Mouse (Mus musculus) thymus, adult 2 months (tissue): Measurements from ENCODE around the gene Il1rn. TPM values are rescaled to one million over a fixed set of nuclear protein-coding genes. Genes with fewer than 3 reads are reported as not detected.
A peak's percentile ranks its signal among the peaks of the same experiment; 100 is the strongest.

Source experiments
- DNase-seq: peaks from one replicate; pipeline ENCODE4 v3.0.0; 2021
- H3K27ac ChIP-seq: fragments of 200-500 bp; 2 replicates; pipeline ENCODE4 v1.5.1; 2012; ENCODE audit warnings: low read length, control low read depth; ENCODE audit not compliant: control insufficient read depth, insufficient read depth
- H3K27me3 ChIP-seq: fragments of 200-500 bp; 2 replicates; pipeline ENCODE4 v1.6.1; 2012; ENCODE audit warnings: mild to moderate bottlenecking, low read length, moderate library complexity, mixed read lengths; ENCODE audit not compliant: control insufficient read depth, insufficient read depth
- H3K36me3 ChIP-seq: fragments of 200-500 bp; 2 replicates; pipeline ENCODE4 v1.6.1; 2012; ENCODE audit warnings: mild to moderate bottlenecking, low read length, moderate library complexity; ENCODE audit not compliant: control insufficient read depth, insufficient read depth
- H3K4me1 ChIP-seq: fragments of 200-500 bp; replicated peaks from 2 replicates; pipeline ENCODE4 v1.6.1; 2012; ENCODE audit warnings: low read length; ENCODE audit not compliant: control insufficient read depth, insufficient read depth
- H3K4me3 ChIP-seq: fragments of 200-500 bp; 2 replicates; pipeline ENCODE4 v1.5.1; 2012; ENCODE audit warnings: mild to moderate bottlenecking, low read length, control low read depth, moderate library complexity; ENCODE audit not compliant: control insufficient read depth, insufficient read depth
- CTCF ChIP-seq: fragments of 200-500 bp; IDR thresholded peaks from 2 replicates; pipeline ENCODE4 v1.5.1; 2012; ENCODE audit warnings: mild to moderate bottlenecking, control low read depth, low read length, moderate library complexity, borderline replicate concordance; ENCODE audit not compliant: control insufficient read depth, poor library complexity, insufficient read depth; ENCODE audit errors: extremely low read depth
- POLR2A ChIP-seq: fragments of 200-500 bp; IDR thresholded peaks from 2 replicates; pipeline ENCODE4 v1.6.1; 2012; ENCODE audit warnings: mild to moderate bottlenecking, low read length, control low read depth, moderate library complexity; ENCODE audit not compliant: control insufficient read depth, poor library complexity, insufficient read depth; ENCODE audit errors: extremely low read depth
- WGBS: fragments of 180-500 bp; shearing (Covaris S2); methylation state at CpG from one replicate; pipeline ENCODE4 v1.1.7; 2018; 5-methylcytosine and 5-hydroxymethylcytosine counted together
- polyA plus RNA-seq: library from polyadenylated mRNA; depleted of rRNA; stranded (reverse); fragments of >200 nt; gene quantifications from 2 replicates; pipeline ENCODE4 v1.2.3, GENCODE M21; 2012; rRNA removed

Gene Il1rn
- polyA plus RNA-seq, 1 experiment: 9.6 TPM

DNA sequence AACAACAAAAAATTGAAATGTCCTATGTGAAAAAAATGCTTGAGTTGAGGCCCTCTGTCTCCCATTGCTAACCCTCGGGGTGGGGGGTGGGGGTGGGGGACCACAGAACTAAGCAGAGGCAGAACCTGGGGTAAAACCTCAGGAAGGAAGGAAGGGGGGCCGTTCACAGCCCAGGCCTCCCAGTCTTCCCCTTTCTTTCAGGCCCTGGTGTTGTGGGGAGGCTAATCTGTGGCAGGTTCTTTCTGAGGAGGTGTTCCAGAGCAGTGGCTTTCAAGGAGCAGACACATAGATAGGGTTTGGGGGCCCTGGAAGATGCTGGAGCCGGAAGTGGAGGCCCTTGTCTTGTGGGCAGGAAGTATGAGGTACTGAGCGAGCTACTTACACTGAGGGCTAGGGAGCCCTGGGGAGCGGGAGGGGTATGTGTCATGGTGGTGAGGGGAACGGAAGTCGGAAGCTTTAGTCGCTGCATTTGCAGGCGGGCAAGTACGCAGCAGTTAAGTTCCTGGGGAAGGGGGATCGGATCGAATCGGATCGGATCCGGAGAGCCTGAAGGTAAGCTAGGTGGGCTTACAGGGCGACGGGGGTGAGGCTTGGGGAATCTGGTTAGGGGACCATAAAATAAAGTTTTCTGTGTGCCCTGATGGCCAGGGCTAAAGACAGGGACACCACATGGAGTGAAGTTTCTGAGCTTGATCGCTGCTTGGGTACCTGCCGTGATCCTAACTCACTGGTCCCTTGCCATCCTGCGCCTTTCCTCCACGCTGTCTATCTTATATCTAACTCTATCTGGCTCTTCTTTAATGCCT is 49.7 kb downstream of the Il1rn start:
- peak; percentile 88 for DNase-seq
- Histone ChIP-seq H3K4me1 (peaks cover 58% of the 10 kb centered on the region), H3K27me3 (no peaks in the 10 kb centered on the region), H3K27ac (peak overlapping the region; percentile 97), H3K4me3 (peak overlapping the region; percentile 94), H3K36me3 (no peaks in the 10 kb centered on the region)
- WGBS: 3% methylated on average over 21 of the region's 21 CpGs
- peak; percentile 65 for TF ChIP-seq POLR2A
- TF ChIP-seq CTCF: 0 out of 2 replicates have a peak, but pooled peaks have one; percentile 20

DNA sequence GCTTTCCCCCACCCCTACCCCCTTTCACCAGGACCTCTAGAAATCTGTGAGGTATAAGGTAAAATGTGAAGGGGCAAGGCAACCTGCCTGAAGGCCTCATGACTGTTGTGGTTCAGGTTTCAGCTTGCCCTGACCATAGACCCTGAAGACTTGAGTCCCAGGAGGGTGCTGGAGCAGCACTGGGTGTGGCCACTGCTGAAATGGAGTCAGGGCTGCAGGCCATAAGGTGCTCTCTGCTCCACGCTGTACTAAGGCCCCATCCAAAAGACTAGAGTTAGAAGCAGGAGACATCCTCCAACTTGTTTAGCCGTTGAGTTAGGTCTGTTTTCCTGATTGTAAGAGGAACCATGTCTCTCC is 50.3 kb downstream of the Il1rn start:
- TF ChIP-seq POLR2A (no peak), CTCF (no peak)
- Histone ChIP-seq H3K36me3 (no peaks in the 10 kb centered on the region), H3K27me3 (no peaks in the 10 kb centered on the region), H3K4me3 (peak overlapping the region; percentile 94), H3K27ac (peak overlapping the region; percentile 97), H3K4me1 (peaks cover 56% of the 10 kb centered on the region)
- 5% methylated on average over 2 of the region's 2 CpGs for WGBS
- DNase-seq: peak; percentile 31

DNA sequence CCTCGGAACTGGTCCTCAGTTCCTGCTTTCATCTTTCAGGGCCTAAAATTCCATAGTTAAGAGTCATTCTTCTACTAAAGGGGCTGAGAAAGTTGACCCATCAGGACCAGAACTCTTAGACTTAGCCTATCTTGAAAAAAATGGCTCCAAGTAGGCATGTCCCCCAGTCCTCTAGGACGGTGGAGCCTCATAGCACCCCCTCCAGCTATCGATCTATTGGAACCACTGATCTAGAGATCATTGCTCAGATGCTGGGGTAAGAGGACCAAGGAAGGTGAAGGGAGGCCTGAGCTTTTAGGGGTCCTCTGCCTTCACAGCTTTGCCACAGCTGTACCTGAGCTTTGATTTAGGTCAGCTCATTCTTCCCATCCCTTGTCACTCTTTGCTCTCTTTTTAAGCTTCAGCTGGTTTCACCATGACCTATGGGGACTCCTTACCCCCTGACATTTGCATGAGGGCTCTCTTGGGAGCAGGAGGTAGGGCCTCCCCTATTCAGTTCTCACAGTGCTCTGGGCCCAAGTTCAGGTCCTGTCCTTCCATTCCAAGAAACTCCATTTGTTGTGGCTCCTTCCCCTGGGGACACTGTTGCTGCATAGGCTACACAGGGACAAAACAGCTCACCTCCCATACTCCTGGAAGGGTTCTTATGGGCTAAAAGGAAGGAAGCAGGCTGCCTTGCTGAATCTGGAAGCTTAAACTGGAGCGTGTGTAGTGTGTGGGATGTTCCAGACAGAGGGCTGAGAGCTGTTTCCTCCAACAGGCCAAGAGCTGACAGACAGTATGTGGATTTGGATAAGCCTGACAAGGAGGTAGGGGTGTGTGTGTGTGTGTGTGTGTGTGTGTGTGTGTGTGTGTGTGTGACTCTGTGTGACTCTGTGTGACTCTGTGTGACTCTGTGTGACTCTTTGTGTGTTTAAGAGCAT is 51.0 kb downstream of the Il1rn start:
- DNase-seq: no peak
- Histone ChIP-seq H3K4me3 (peak overlapping the region; percentile 14), H3K36me3 (no peaks in the 10 kb centered on the region), H3K27me3 (no peaks in the 10 kb centered on the region), H3K4me1 (peaks cover 49% of the 10 kb centered on the region), H3K27ac (no peak overlapping the region; the same call in 1 of the 2 replicates)
- TF ChIP-seq CTCF: no peak
- no peak for TF ChIP-seq POLR2A
- 33% methylated on average over 4 of the region's 4 CpGs for WGBS

DNA sequence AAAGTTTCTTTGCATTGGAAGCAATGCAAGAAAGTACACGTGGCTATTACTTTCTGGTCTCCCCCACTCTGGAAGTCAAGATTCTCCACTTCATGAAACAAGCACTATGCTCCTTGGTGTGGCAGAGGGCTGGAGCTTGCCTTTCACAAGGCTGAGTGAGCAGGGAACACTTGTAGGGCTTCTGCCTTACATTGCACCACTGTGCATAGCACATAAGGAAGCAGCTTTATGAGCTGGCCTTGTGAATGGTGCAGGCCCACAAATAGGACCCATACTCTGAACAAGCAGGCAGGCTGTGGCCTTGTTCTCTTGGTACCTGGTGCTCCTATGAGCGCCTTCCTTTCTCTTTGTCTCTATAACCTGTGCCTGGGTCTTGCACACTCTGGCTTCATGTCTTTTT is 56.6 kb downstream of the Il1rn start:
- 91% methylated on average over 2 of the region's 2 CpGs for WGBS
- Histone ChIP-seq H3K27ac (no peak overlapping the region), H3K27me3 (no peaks in the 10 kb centered on the region), H3K36me3 (peaks cover 39% of the 10 kb centered on the region), H3K4me1 (peaks cover 11% of the 10 kb centered on the region), H3K4me3 (no peak overlapping the region)
- TF ChIP-seq POLR2A: no peak
- no peak for TF ChIP-seq CTCF
- no peak for DNase-seq

DNA sequence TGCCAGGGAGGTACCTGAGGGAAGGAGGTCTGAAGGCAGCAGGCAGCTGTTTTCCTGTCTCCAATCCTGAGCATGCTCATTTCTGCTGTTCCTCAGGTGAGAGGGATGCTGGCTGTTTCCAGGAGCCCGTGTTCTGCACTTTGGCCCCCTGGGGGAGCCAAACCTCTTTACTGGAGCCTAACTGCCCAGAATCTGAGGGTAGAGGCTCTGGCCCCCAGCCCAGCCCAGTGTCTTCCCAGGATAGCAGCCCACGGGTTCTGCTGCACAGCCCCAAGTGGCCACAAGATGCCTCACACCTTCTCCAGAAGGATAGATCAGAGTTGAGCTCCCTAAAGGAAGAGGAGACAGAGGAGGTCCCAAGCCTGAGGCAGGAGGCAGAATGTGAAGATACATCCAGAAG is 60.5 kb downstream of the Il1rn start:
- WGBS: 80% methylated on average over 2 of the region's 2 CpGs
- no peak overlapping the region for H3K27ac ChIP-seq
- peaks cover 4% of the 10 kb centered on the region for H3K4me1 ChIP-seq
- no peaks in the 10 kb centered on the region for H3K27me3 ChIP-seq
- DNase-seq: no peak
- TF ChIP-seq CTCF: 0 out of 2 replicates have a peak, but pooled peaks have one; percentile 38
- TF ChIP-seq POLR2A: no peak
- peaks cover 76% of the 10 kb centered on the region for H3K36me3 ChIP-seq
- H3K4me3 ChIP-seq: no peak overlapping the region

DNA sequence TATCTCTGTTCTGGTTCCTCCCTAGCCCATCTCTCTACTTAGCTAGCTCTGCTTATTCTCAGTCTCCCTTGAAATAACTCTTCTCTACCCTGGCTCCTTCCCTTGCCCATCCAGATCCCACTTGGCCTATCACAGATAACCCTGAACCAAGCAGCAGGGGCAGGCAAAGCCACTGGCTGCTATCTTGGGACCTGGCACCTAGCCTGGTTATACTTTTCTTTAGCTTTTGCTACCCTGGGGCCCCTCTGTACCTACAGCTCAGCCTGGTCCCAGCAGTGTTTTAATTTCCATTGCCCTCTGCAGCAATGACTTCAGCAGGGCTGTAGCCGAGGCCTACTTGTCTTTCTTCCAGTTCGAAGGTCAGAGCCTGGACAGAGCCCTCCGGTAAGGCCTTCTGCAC is 64.1 kb downstream of the Il1rn start:
- peaks cover 96% of the 10 kb centered on the region for H3K36me3 ChIP-seq
- no peaks in the 10 kb centered on the region for H3K4me1 ChIP-seq
- no peaks in the 10 kb centered on the region for H3K27me3 ChIP-seq
- 92% methylated on average over 3 of the region's 3 CpGs for WGBS
- H3K4me3 ChIP-seq: no peak overlapping the region
- no peak for TF ChIP-seq POLR2A
- no peak for TF ChIP-seq CTCF
- DNase-seq: no peak
- no peak overlapping the region for H3K27ac ChIP-seq

Other genes with a start within 250 kb of the Il1rn start
- gene Tbpl2, start 240.3 kb upstream of the Il1rn start, polyA plus RNA-seq: not detected in 2 replicates
- gene Il1f8, start 183.7 kb upstream of the Il1rn start, polyA plus RNA-seq: not detected in 2 replicates
- 0.14 and 0.22 TPM in 2 replicates for gene Il1f9, start 150.4 kb upstream of the Il1rn start, polyA plus RNA-seq
- 0.20 and 0.39 TPM in 2 replicates for gene Il1f6, start 121.4 kb upstream of the Il1rn start, polyA plus RNA-seq
- gene Il1f5, start 59.9 kb upstream of the Il1rn start, polyA plus RNA-seq: 0.46 and 0.52 TPM in 2 replicates
- gene Il1f10, start 45.7 kb upstream of the Il1rn start, polyA plus RNA-seq: 0.32 and 0.49 TPM in 2 replicates
- 87.7 and 95.6 TPM in 2 replicates for gene Psd4, start 30.7 kb downstream of the Il1rn start, polyA plus RNA-seq
- 0.08 and 0.14 TPM in 2 replicates for gene Pax8, start 138.7 kb downstream of the Il1rn start, polyA plus RNA-seq